Mouse (Mus musculus) embryo, embryonic 10.5 days (tissue): ENCODE data around the gene Liph.
"Not testable (repeated sequence)": the region's sequence is repeated elsewhere in the genome, so short reads cannot be mapped to it uniquely, and the experiment has no call there.

Source experiments
- DNase-seq: peaks from one replicate; pipeline ENCODE4 v3.0.0-alpha.2; 2015; ENCODE audit warnings: low spot score

Gene Liph

DNA sequence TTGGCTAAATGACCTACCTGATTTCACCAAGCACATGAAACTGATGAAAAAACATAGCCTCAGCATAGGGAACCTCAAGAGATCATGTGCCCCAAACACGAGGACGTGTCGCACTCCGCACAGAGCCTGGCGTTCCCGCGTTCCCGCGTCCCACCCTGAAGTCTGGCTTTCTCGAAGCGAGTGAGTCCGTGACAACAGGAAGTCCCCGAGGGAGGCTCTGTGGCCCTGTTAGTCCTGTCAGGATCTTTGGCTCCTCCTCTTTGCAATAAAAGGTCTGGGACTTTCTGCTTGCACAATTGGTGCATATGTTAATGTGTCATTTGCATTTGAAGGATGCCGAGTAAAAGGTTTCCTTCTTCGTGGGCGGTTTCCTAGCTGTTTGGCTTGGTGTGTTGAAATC is at the start of gene Liph:
Gene Liph (minus strand): TSS at position 360 of the 400 bp plus-strand sequence.
- peak; percentile 50 for DNase-seq

- no peak for DNase-seq
Measured at GRCm38 (mm10) chr16:22043830-22044229, 48.4 kb upstream of the Liph start.

DNA sequence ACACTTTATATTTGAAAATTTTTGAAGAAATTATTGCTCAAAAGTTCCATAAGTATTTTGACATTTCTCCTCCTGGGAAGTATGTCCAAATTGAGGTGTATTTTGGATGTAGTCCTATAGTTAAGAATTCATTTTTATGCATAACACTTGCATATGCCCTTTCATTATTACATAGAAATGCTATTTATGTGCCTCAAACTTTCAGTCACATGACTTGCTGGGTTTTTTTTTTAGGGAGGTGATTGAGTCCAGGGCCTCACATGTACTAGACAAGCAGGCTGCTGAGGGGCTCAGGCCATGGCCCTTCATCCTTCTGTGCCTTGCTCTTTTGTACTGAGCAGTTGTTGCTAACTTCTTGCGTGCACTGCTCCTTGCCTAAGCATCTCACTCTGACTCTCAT is 44.5 kb upstream of the Liph start:
- no peak for DNase-seq

- no peak for DNase-seq
Measured at GRCm38 (mm10) chr16:22038554-22038953, 43.1 kb upstream of the Liph start.

DNA sequence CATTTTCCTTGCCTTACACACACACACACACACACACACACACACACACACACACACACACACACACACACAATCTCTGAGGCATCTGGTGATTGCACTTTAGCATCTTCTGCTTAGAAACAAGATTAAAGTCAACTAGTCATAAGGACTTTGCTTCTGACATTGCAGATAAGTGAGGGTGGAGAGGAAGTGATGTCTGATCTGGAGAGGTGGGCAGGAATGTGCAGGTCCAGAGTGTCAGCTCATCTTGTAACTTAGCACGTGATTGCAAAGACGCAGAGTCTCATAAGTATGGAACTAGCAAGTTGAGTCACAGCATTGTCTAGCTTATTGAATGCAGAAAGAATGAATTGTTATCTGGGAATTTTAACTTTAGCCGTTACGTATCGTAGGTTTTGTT is 32.0 kb upstream of the Liph start:
- DNase-seq, result no peak

- peak; percentile 17 for DNase-seq
Measured at GRCm38 (mm10) chr16:22022122-22022521, 26.7 kb upstream of the Liph start.

- DNase-seq, result no peak
Measured at GRCm38 (mm10) chr16:22015569-22015968, 20.1 kb upstream of the Liph start.

GRCm38 (mm10) chr16:22009596-22009995 is 14.1 kb upstream of the Liph start:
- DNase-seq, result no peak

DNA sequence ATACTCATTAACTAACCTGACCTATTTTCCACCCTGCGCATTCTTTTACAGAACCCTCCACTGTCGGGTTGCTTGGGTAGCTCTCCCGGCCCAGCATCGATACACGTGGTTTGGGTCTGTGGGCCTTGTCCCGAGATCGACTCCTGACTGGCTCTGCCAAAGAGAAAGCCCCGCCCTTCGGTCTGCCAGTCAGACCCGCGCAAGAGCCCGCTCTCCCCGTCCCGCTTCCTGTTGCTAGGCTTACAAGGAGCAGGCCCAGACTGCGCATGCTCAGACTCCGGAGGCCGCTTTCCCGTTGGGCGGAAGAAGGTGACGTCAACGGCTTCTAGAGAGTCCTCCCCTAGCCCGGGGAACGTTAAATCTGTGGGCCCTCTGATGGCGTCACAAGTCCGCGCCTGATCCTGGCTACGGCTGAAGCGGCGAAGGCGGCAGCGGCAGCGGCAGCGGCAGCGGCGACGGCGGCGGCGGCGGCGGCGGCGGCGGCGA is 13.7 kb upstream of the Liph start, which contains the start of gene Senp2:
Gene Senp2 (plus strand): TSS at position 386 of the 486 bp plus-strand sequence.
- DNase-seq, result peak; percentile 100

- no peak for DNase-seq
Measured at GRCm38 (mm10) chr16:22001606-22002005, 6.1 kb upstream of the Liph start.

GRCm38 (mm10) chr16:22001172-22001571 is 5.7 kb upstream of the Liph start:
- DNase-seq, result no peak

- DNase-seq, result no peak
Measured at GRCm38 (mm10) chr16:21999941-22000690, 4.7 kb upstream of the Liph start.

- DNase-seq, result no peak
Measured at GRCm38 (mm10) chr16:21998061-21998460, 2.6 kb upstream of the Liph start.

- DNase-seq, result no peak
Measured at GRCm38 (mm10) chr16:21996881-21997641, 1.6 kb upstream of the Liph start.

GRCm38 (mm10) chr16:21996402-21996801 is 939 bp upstream of the Liph start:
- DNase-seq, result no peak

GRCm38 (mm10) chr16:21991774-21992173 is 3.7 kb downstream of the Liph start:
- DNase-seq, result no peak

DNA sequence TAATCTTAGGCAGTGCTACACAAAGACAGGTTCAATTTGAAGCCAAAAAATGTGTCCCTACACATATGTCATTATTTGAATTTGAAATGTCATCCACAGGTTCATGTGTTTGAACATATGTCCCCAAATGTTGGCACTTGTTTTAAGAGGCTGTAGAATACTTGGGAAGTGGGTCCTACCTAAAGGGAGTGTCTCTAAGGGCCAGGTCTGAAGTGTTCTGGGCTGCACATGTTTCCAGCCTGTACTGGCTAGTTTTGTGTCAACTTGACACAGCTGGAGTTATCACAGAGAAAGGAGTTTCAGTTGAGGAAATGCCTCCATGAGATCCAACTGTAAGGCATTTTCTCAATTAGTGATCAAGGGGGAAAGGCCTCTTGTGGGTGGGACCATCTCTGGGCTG is 4.6 kb downstream of the Liph start:
- not testable (repeated sequence) for DNase-seq

- DNase-seq, result no peak
Measured at GRCm38 (mm10) chr16:21987956-21988355, 7.5 kb downstream of the Liph start.

GRCm38 (mm10) chr16:21986191-21986590 is 9.3 kb downstream of the Liph start:
- DNase-seq, result no peak

DNA sequence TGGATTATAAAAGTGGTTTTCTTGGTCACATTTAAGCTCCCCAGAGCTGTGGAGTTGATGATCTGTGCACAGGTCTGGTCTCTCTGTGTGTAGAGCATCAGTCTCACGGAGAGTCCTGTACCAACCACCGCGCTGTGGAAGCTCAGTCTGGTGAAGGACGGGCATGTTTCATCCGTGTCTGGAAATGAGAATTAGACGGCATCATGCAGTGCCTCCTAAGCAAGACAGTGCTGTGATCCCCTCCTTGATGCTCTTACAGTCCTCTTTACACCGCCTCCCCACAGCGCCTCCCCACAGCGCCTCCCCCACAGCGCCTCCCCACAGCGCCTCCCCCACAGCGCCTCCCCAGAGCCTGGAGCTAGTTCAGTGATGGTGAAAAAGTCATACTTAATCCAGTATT is 11.4 kb downstream of the Liph start:
- DNase-seq, result no peak

DNA sequence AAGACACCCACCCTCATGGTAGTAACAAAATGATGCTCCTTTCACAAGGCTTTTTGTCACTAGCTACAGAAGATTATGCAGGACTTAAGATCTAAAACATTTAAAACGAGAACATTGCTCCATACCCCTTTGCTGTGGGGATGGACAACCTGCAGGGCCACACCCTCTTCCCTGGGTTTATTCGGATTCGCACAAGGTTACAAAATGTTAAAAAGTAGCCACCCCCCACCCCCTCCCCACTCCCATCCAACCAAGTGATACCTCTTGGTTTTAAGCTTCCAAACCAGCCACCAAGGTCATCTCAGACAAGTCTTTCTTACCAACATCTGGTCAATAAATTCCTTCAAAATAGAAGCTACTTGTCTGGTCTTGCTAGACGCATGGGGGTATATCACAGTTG is 11.9 kb downstream of the Liph start:
- DNase-seq, result no peak

- DNase-seq, result no peak
Measured at GRCm38 (mm10) chr16:21983146-21983545, 12.3 kb downstream of the Liph start.

- no peak for DNase-seq
Measured at GRCm38 (mm10) chr16:21977347-21977746, 18.1 kb downstream of the Liph start.
